Mouse (Mus musculus) spleen, embryonic (tissue): ENCODE measurements at regions not wholly inside any gene's neighbourhood (a gene's known extent, or its start where the extent isn't known, plus 50 kb on each side); places are given as distances from the start of the nearest gene placed in this dataset.

Experiments used
- CTCF ChIA-PET: fragments of 350-600 bp; sonication (Branson Sonifier 250); formaldehyde crosslinking; loops from one replicate; lab custom pipeline; 2022; lab: Charles Lee

DNA sequence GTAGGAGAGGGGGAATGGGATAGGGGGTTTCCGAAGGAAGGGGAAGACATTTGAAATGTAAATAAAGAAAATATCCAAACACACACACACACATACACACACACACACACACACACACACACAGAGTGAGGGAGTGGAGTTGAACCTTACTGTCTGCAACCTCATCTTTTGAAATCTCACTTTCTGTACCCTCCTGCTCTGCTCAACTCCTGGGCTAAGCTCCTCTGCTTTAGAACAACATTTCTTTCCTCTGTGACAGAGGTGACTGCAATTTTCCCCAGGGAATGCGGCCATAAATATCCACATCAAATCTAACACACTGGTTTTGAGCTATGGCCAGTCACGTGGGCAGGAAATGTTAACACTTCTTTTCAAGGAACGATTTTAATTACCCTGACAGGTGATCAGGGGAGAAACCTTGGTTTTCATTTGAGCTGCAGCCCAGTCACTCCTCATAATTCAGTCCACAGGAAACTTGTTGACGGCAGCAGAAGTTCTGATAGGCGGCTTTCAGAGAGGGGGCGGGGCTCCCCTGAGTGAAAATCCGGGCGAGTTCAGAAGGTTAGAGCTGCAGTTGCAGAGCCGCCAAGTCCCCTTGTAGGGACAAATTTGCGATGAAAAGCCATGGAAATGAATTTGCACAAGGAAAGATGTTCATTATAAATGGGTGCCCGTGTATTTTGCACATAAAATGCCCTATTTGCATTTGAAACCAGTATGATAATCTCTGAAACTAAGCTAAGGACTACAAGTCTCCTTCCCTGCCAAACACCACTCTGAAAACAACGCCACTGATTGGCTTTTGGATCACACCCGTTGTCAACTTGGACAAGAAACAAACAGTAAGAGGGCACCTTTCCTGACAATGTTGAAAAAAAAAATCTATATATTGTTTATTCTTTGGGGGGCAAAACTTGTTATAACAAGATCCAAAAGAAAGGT is 63.0 kb upstream of the L3mbtl4 start:
- CTCF ChIA-PET = no interaction called here

DNA sequence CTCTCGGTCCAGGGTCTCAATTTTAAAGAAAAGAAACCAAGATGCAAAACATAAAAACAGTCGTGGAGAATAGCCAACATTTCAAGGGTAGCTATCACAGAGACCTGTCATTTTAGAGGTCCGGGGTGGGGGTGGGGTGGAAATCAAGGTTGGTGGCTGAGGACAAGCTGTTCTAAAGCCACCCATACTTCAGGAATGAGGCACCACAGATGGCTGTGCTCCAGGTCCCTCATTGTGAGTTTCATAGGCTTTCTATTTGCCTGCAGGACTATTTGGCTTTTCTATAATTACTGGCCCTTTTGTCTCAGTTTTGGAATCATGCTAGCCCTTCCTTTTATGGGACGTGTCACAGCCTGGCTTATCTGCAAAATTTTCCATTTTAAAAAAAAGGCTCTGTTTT is 55.4 kb upstream of the L3mbtl4 start:
- CTCF ChIA-PET = interaction anchor here (0.5 kb wide), 1 partner anchor 602 kb away, joined by 3 read pairs; no protein-coding TSS in a partner anchor

GRCm38 (mm10) chr17:68223170-68223569 is 50.4 kb upstream of the L3mbtl4 start:
- CTCF ChIA-PET = no interaction called here
